Mouse (Mus musculus) erythroblast, embryonic 14.5 days (primary cell): ENCODE data around the gene Slc43a2.

Source experiments
- GATA1 ChIP-seq: IDR thresholded peaks from 2 replicates; pipeline ENCODE4 v1.6.1; 2012; ENCODE audit warnings: low read length, inconsistent platforms, mixed read lengths
- TAL1 ChIP-seq: IDR thresholded peaks from 3 replicates; pipeline ENCODE4 v1.6.1; 2012; ENCODE audit warnings: low read length, inconsistent platforms, mixed read lengths

DNA sequence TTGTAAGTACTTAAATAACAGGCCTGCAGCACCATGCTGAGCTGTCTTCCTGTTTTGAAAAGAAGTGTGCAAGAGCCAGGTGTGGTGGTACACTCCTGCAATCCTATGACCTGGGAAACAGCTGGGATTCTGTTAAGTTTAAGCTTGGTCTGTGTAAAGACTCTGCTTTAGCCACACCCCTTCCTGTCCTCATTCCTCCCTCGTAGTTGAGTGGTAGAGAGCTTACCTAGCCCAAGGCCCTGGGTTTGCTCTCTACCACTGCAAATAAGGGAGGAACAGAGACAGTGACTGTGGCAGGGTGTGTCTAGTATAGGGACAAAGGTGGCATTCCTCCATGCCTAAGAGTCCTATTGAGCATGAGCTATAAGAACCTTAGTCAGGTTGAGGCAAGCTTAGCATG lies 73.8 kb downstream of the Slc43a2 start:
- TF ChIP-seq TAL1: no peak
- no peak for TF ChIP-seq GATA1
